ENCODE assay signal across 21 mouse cellular contexts in genomic region chr15:62421073-62421851, GRCm38 (mm10).
DNase-seq lines count a peak whose midpoint lies in the region; ATAC-seq lines count a peak whose summit lies in the region.
"Had no signal": no experiment of that assay in that cellular context is flagged by ENCODE, and none has a peak within 500 bp of the region (broad histone marks: within the 10 kb centered on the region; RNA-seq: fewer than 3 reads in every experiment).

No protein-coding gene starts in this region.

- no peak overlapping the region for H3K4me2 ChIP-seq in forebrain, embryonic 11.5 days (ENCODE audit: low read depth, low read length, severe bottlenecking)
- H3K4me2 ChIP-seq: embryonic facial prominence, embryonic 13.5 days; limb, embryonic 13.5 days had no signal

- ATAC-seq in forebrain, embryonic 11.5 days (replicated peaks; ENCODE audit: low FRiP score): peak; percentile 64

- no peaks in the 10 kb centered on the region for H3K9me3 ChIP-seq in forebrain, embryonic 11.5 days (ENCODE audit: control insufficient read depth, low read length)
- no peaks in the 10 kb centered on the region for H3K9me3 ChIP-seq in forebrain, embryonic 10.5 days
- H3K9me3 ChIP-seq: embryonic facial prominence, embryonic 13.5 days; limb, embryonic 13.5 days; megakaryocyte, embryonic 14.5 days had no signal

- no peaks in the 10 kb centered on the region for H3K4me1 ChIP-seq in forebrain, embryonic 11.5 days (replicated peaks; ENCODE audit: control insufficient read depth, insufficient read depth, low read length)
- H3K4me1 ChIP-seq in forebrain, embryonic 10.5 days: no peaks in the 10 kb centered on the region
- H3K4me1 ChIP-seq: embryonic facial prominence, embryonic 13.5 days; limb, embryonic 13.5 days; megakaryocyte, embryonic 14.5 days had no signal

- no peaks in the 10 kb centered on the region for H3K27me3 ChIP-seq in forebrain, embryonic 11.5 days (ENCODE audit: control insufficient read depth, insufficient read depth, low read length)
- no peaks in the 10 kb centered on the region for H3K27me3 ChIP-seq in forebrain, embryonic 10.5 days (ENCODE audit: poor library complexity, severe bottlenecking)
- H3K27me3 ChIP-seq: CH12.LX; embryonic facial prominence, embryonic 13.5 days; limb, embryonic 13.5 days; megakaryocyte, embryonic 14.5 days had no signal

- intact Hi-C loops in left cerebral cortex, postnatal 10 days (cut with DNase I): no loop called here
- intact Hi-C loops in left cerebral cortex, postnatal 36 days (cut with DNase I): no loop called here

- no peak for DNase-seq in forebrain, embryonic 11.5 days (ENCODE audit: low spot score)
- no peak for DNase-seq in forebrain, embryonic 10.5 days (ENCODE audit: extremely low spot score, low spot score)
- peak; percentile 7 to 13 for DNase-seq in left cerebral cortex, postnatal 10 days (ENCODE audit: extremely low spot score in 1 of 2, low spot score in 2 of 2)
- no peak for DNase-seq in left cerebral cortex, postnatal 36 days (ENCODE audit: low spot score in 2 of 2)
- DNase-seq in right cerebral cortex, postnatal 4 days: peak; percentile 3
- no peak for DNase-seq in right cerebral cortex, adult 18-20 months
- DNase-seq in testis, postnatal 14 days (ENCODE audit: low spot score): no peak
- no peak for DNase-seq in lung, postnatal 4 days
- DNase-seq: adrenal gland, adult 8-10 months; cerebellum, adult 18-20 months; heart, adult 11 months; kidney, adult 18-20 months; kidney, postnatal 10 days; retina, postnatal 1 day; spleen, adult 18-20 months; thymus, adult 2 months had no signal

- no peak overlapping the region for H3K27ac ChIP-seq in forebrain, embryonic 11.5 days (ENCODE audit: low read depth, low read length)
- no peak overlapping the region for H3K27ac ChIP-seq in forebrain, embryonic 10.5 days
- H3K27ac ChIP-seq: embryonic facial prominence, embryonic 13.5 days; limb, embryonic 13.5 days; liver, embryonic 14.5 days had no signal

- 74% methylated on average over 7 of the region's 7 CpGs for WGBS in forebrain, embryonic 11.5 days
- WGBS in forebrain, embryonic 10.5 days: 90% methylated on average over 7 of the region's 7 CpGs

- H3K4me3 ChIP-seq in forebrain, embryonic 11.5 days (ENCODE audit: low read depth, low read length): no peak overlapping the region
- no peak overlapping the region for H3K4me3 ChIP-seq in forebrain, embryonic 10.5 days
- H3K4me3 ChIP-seq: embryonic facial prominence, embryonic 13.5 days; limb, embryonic 13.5 days; megakaryocyte, embryonic 14.5 days had no signal

- no peak overlapping the region for H3K9ac ChIP-seq in forebrain, embryonic 11.5 days (ENCODE audit: low read length)
- H3K9ac ChIP-seq: embryonic facial prominence, embryonic 13.5 days; limb, embryonic 13.5 days; liver, embryonic 14.5 days had no signal

- H3K36me3 ChIP-seq in forebrain, embryonic 11.5 days (ENCODE audit: control insufficient read depth, insufficient read depth, low read length): no peaks in the 10 kb centered on the region
- no peaks in the 10 kb centered on the region for H3K36me3 ChIP-seq in forebrain, embryonic 10.5 days (replicated peaks)
- H3K36me3 ChIP-seq: embryonic facial prominence, embryonic 13.5 days; limb, embryonic 13.5 days had no signal

Comparison
In these comparisons a context has a peak if more than half of its experiments do, and no peak if none do; other contexts are left out.
1. DNase-seq: peak in left cerebral cortex, postnatal 10 days (2 of 2) and right cerebral cortex, postnatal 4 days (single experiment); none in forebrain, embryonic 11.5 days (single experiment), forebrain, embryonic 10.5 days (single experiment), left cerebral cortex, postnatal 36 days (0 of 2), right cerebral cortex, adult 18-20 months (single experiment), testis, postnatal 14 days (single experiment) and lung, postnatal 4 days (0 of 2).